Mouse (Mus musculus) lung, adult 2 months (tissue): ENCODE results near the gene Rnf115.

Experiments used
- CTCF ChIP-seq: fragments of 200-500 bp; IDR thresholded peaks from 2 replicates; pipeline ENCODE4 v1.5.1; 2011; ENCODE audit warnings: mild to moderate bottlenecking, low read length, control low read depth; ENCODE audit not compliant: insufficient read depth
- POLR2A ChIP-seq: fragments of 200-500 bp; IDR thresholded peaks from 2 replicates; pipeline ENCODE4 v1.6.1; 2011; ENCODE audit warnings: low read depth, mild to moderate bottlenecking, control low read depth, low read length, borderline replicate concordance; ENCODE audit errors: extremely low read depth

GRCm38 (mm10) chr3:96788506-96788905 is 61.0 kb downstream of the Rnf115 start:
- TF ChIP-seq CTCF (no peak), POLR2A (no peak)
